Mouse (Mus musculus) cerebellum, adult 11 months (tissue): Measurements from ENCODE around the gene Pkp1.

Source experiments
- DNase-seq: peaks from one replicate; pipeline ENCODE4 v3.0.0; 2022

Gene Pkp1

GRCm38 (mm10) chr1:135899991-135900515, 19.0 kb downstream of the Pkp1 start:
- no peak for DNase-seq

DNA sequence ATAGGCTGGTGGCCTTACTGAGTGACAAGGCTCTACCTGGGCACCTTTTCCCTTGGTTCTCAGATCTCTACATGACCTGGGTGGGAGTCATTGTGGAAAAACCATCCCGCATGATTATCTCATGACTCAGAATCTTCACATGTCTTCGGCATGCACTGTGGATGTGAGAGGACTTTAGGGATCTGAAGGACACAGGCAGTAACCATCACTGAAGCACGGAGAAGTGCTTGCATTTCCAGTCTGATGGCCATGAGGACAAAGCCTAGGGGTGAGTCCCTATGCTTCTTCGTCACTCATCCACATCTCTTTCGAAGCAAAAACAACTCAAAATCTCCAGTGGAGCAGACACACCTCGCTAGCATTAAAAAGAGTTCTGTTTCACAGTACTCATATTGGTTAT, 19.7 kb downstream of the Pkp1 start:
- no peak for DNase-seq

DNA sequence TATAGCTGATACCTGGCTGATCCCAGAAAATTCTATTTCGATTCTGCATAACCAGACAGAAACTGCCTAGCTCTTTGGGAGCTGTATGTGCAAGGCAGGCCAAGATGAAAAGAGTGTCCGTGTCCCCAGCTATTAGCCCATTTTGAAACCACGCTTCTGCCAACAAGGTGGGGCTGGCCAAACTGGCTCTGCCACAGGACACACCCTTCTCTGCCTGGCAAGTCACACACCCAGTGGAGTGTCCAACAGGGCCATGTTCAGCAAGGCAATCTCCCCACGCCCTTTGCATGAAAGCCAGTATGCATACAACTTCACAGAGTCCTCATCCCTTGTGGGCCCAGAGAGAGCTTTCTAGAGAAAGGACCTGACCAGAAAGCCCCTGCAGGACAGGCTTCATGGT, 23.6 kb downstream of the Pkp1 start:
- no peak for DNase-seq

DNA sequence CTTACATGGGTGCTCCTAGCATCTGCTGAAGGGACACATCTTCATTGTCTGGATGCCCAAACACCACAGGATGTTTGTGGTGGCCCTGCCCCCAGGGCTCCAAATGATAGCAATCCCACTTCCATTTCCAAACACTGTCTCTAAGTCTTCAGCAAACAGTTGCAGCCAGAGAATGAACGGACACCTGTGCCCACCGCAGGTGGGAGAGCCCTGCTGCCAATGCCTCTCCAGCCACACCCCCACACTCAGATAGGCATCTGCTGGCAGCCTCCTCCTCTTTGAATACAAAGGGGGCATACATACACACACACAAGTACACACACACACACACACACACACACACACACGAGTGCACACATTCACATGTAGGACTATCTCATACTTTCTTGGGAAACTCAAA, 25.6 kb downstream of the Pkp1 start:
- DNase-seq = peak; percentile 7

DNA sequence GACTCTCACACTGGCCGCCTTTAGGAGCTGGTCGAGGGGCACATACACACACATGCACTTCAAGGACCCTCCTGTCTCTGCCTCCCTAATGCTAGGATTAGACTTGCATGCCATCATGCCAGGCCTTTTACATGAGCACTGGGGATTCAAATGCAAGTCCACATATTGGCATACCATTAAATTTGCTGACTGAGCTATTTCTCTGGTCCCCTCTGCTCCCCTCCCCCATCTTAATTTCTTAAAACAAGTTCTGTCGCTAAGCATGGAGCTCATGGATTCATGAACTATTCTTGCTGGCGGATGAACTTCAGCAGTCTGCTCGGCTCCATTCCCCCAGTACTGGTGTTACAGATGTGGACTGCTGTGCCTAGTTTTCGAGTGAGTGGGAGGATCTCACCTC, 26.2 kb downstream of the Pkp1 start:
- DNase-seq = no peak

GRCm38 (mm10) chr1:135892233-135892632, 26.8 kb downstream of the Pkp1 start:
- no peak for DNase-seq

GRCm38 (mm10) chr1:135891424-135892216, 27.4 kb downstream of the Pkp1 start:
- DNase-seq = no peak

GRCm38 (mm10) chr1:135889461-135890185, 29.4 kb downstream of the Pkp1 start:
- no peak for DNase-seq

DNA sequence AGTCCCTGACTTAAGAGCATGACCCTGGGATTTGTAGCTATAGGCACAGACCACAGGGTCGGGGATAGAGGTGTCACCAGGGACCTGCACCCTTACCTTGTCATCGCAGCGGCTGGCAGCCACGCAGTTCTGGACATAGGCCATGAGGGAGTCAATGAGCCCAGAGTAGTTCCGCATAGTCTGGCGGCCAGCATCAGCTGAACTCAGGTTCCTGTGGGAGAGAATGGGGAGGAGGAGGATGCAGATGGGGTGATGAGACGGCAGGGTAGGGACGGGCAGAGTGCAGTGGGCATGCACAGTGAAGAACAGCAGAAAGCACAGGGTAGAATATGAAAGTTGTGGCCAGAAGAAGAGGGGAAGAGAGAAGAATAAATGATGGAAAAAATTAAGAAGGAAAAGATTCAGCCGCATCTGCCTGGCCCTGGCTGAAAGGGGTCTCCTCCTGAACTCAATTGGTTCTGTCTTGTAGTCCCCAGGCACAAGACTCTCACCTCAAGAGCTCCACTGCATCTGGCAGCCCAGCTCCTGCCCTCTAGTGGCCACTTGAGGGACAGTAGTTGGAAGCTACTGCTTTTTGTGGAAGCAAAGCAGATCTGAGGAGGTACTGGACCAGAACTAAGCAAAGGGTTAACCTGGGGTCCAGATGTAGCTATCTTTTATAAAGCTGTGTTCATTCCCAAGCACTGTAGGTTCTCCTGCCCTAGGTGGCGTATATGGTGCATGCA, 36.5 kb downstream of the Pkp1 start:
- DNase-seq = no peak

DNA sequence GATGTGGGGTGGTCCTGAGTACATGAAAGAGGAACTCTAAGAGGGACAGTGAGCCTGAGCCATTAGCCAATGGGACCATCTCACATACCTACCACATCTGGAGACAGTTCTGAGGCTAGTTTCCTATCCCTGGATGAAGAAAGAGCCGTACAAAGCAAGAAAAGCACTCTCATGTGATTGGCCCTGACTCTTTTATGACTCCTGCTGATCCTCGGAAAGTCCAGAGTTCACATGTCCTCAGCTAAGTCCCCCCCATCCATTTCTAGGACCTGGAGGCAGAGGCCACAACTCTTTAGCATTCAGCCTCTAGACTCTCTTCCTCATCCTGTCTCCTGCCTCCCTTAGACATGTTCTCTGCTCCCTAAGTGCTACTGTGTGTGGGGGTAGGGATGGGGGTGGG, 41.8 kb downstream of the Pkp1 start:
- no peak for DNase-seq

DNA sequence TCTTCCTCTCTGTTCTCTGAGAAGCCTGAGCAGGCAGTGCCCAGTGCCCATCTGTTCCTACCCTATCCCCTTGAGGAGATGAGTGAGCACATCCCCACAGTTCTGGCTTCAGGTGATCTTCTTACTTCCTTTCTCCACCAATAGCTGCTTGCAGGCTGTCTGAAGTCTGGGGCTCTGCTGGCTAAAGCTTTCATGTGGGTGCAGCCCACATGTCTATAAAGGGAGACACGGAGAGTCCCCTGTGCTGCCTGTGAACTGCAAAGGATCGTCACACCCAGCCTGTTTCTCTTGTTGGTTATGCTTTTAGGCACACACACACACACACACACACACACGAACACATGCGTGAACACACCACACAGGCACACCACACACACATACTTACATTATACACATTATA, 46.0 kb downstream of the Pkp1 start:
- DNase-seq = no peak

GRCm38 (mm10) chr1:135868570-135868969, 50.4 kb downstream of the Pkp1 start:
- no peak for DNase-seq

- peak; percentile 71 for DNase-seq
These were observed 53.4 kb downstream of the Pkp1 start for GRCm38 (mm10) chr1:135865518-135866194.

- DNase-seq = no peak
These were observed 54.2 kb downstream of the Pkp1 start for GRCm38 (mm10) chr1:135864830-135865229.

- no peak for DNase-seq
These were observed 55.1 kb downstream of the Pkp1 start for GRCm38 (mm10) chr1:135863786-135864335.

- DNase-seq = no peak
These were observed 56.4 kb downstream of the Pkp1 start for GRCm38 (mm10) chr1:135862561-135862960.

- DNase-seq = no peak
These were observed 56.9 kb downstream of the Pkp1 start for GRCm38 (mm10) chr1:135861980-135862552.

- no peak for DNase-seq
These were observed 57.9 kb downstream of the Pkp1 start for GRCm38 (mm10) chr1:135861091-135861490.

- DNase-seq = no peak
These were observed 60.5 kb downstream of the Pkp1 start for GRCm38 (mm10) chr1:135858533-135858932.

DNA sequence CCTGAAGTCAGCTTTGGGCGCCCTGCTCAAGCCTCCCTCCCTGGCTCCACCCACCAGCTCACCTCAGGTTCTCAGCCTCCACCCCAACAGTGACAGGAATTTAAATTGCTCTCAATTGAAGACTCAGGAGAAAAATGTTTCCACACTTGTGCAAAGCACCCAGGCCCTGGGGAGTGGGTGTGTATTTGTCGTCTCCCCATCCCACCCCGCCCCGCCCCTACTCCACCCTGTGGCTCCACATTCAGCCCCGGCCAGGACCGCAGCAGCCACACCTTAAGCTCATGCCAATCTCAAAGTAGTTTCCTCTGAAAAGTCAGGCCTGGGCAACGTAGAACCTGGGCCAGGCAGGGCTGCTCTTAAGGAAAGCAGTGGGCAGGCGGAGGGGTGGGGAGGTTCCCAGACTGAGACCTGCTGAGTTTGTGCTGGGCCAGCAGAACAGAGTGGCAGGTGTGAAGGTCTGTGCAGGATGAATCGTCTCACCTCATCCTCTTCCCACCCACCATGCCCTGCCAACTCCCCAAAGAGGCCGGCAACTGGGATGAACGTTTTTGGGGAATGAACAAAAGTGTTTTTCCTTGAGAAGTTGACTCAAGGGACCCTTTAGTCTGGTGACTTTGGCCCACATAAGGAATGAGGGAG, 61.8 kb downstream of the Pkp1 start:
- no peak for DNase-seq

GRCm38 (mm10) chr1:135856070-135856469, 62.9 kb downstream of the Pkp1 start:
- no peak for DNase-seq

- no peak for DNase-seq
These were observed 63.7 kb downstream of the Pkp1 start for GRCm38 (mm10) chr1:135855344-135855687.
